Mouse (Mus musculus): ENCODE results near the gene Tgfbrap1. TPM values are rescaled to one million over a fixed set of nuclear protein-coding genes. Genes with fewer than 3 reads are reported as not detected.

The Tgfbrap1 gene
- polyA plus RNA-seq, 1 experiment from 2014 or later: 8.4 TPM

GRCm38 (mm10) chr1:43120950-43121349 is 22.5 kb upstream of the Tgfbrap1 start:
- WGBS: 96% methylated on average over 5 of the region's 5 CpGs
- H3K36me3 ChIP-seq (ENCODE audit: insufficient read depth, low read length): peaks cover 13% of the 10 kb centered on the region; the same call in 1 of the 2 replicates

GRCm38 (mm10) chr1:43117435-43117834 is 19.0 kb upstream of the Tgfbrap1 start:
- Histone ChIP-seq H3K36me3 (ENCODE audit: insufficient read depth, low read length) (peaks cover 24% of the 10 kb centered on the region; the same call in 1 of the 2 replicates), H3K4me2 (replicated peaks; ENCODE audit: low read depth, low read length) (no peak overlapping the region), H3K4me3 (ENCODE audit: low read depth, low read length) (no peak overlapping the region), H3K27me3 (replicated peaks; ENCODE audit: insufficient read depth, low read length) (no peaks in the 10 kb centered on the region), H3K4me1 (ENCODE audit: insufficient read depth, low read depth, low read length) (no peaks in the 10 kb centered on the region), H3K9ac (replicated peaks; ENCODE audit: low read depth) (no peak overlapping the region), H3K9me3 (ENCODE audit: low read length) (no peaks in the 10 kb centered on the region), H3K27ac (ENCODE audit: low read length) (no peak overlapping the region)
- DNase-seq (ENCODE audit: low spot score) (no peak), ATAC-seq (no peak)
- TF ChIP-seq CTCF (IDR thresholded peaks at IDR 0.05): no peak
- TF ChIP-seq EP300 (IDR thresholded peaks at IDR 0.05): no peak
- 94% methylated on average over 8 of the region's 8 CpGs for WGBS

More at GRCm38 (mm10) chr1:43120950-43121349, 22.5 kb upstream of the Tgfbrap1 start:
- no peak overlapping the region for H3K4me2 ChIP-seq (replicated peaks; ENCODE audit: low read depth, low read length)
- no peaks in the 10 kb centered on the region for H3K27me3 ChIP-seq (replicated peaks; ENCODE audit: insufficient read depth, low read length)
- H3K27ac ChIP-seq (ENCODE audit: low read length): no peak overlapping the region
- no peak overlapping the region for H3K9ac ChIP-seq (replicated peaks; ENCODE audit: low read depth)
- TF ChIP-seq CTCF (IDR thresholded peaks at IDR 0.05) (no peak), EP300 (IDR thresholded peaks at IDR 0.05) (no peak)
- DNase-seq (ENCODE audit: low spot score): no peak
- no peaks in the 10 kb centered on the region for H3K4me1 ChIP-seq (ENCODE audit: insufficient read depth, low read depth, low read length)
- no peak for ATAC-seq
- H3K9me3 ChIP-seq (ENCODE audit: low read length): no peaks in the 10 kb centered on the region
- no peak overlapping the region for H3K4me3 ChIP-seq (ENCODE audit: low read depth, low read length)

- 70% methylated on average over 2 of the region's 2 CpGs for WGBS
- DNase-seq (ENCODE audit: low spot score) (peak; percentile 78), ATAC-seq (peak; percentile 31; the same call in 1 of the 2 replicates)
- peaks cover 28% of the 10 kb centered on the region; the same call in 1 of the 2 replicates for H3K36me3 ChIP-seq (ENCODE audit: insufficient read depth, low read length)
- H3K27ac ChIP-seq (ENCODE audit: low read length): no peak overlapping the region
- H3K4me2 ChIP-seq (replicated peaks; ENCODE audit: low read depth, low read length): no peak overlapping the region
- H3K4me1 ChIP-seq (ENCODE audit: insufficient read depth, low read depth, low read length): no peaks in the 10 kb centered on the region
- TF ChIP-seq CTCF (IDR thresholded peaks at IDR 0.05): peak; percentile 79
- TF ChIP-seq EP300 (IDR thresholded peaks at IDR 0.05): no peak
- H3K4me3 ChIP-seq (ENCODE audit: low read depth, low read length): no peak overlapping the region
- H3K27me3 ChIP-seq (replicated peaks; ENCODE audit: insufficient read depth, low read length): no peaks in the 10 kb centered on the region
- H3K9me3 ChIP-seq (ENCODE audit: low read length): no peaks in the 10 kb centered on the region
- no peak overlapping the region for H3K9ac ChIP-seq (replicated peaks; ENCODE audit: low read depth)
Measured at GRCm38 (mm10) chr1:43112882-43113281, 14.4 kb upstream of the Tgfbrap1 start.

GRCm38 (mm10) chr1:43110556-43110955 is 12.1 kb upstream of the Tgfbrap1 start:
- 46% methylated on average over 4 of the region's 4 CpGs for WGBS
- DNase-seq (ENCODE audit: low spot score) (peak; percentile 88), ATAC-seq (peak; percentile 62)
- peak; percentile 89 for TF ChIP-seq CTCF (IDR thresholded peaks at IDR 0.05)
- TF ChIP-seq EP300 (IDR thresholded peaks at IDR 0.05): no peak
- Histone ChIP-seq H3K27me3 (replicated peaks; ENCODE audit: insufficient read depth, low read length) (no peaks in the 10 kb centered on the region), H3K9me3 (ENCODE audit: low read length) (no peaks in the 10 kb centered on the region), H3K9ac (replicated peaks; ENCODE audit: low read depth) (no peak overlapping the region), H3K4me2 (replicated peaks; ENCODE audit: low read depth, low read length) (no peak overlapping the region), H3K4me1 (ENCODE audit: insufficient read depth, low read depth, low read length) (no peaks in the 10 kb centered on the region), H3K4me3 (ENCODE audit: low read depth, low read length) (no peak overlapping the region), H3K27ac (ENCODE audit: low read length) (no peak overlapping the region), H3K36me3 (ENCODE audit: insufficient read depth, low read length) (peaks cover 25% of the 10 kb centered on the region; the same call in 1 of the 2 replicates)

- Histone ChIP-seq H3K36me3 (ENCODE audit: insufficient read depth, low read length) (peaks cover 20% of the 10 kb centered on the region; the same call in 1 of the 2 replicates), H3K4me3 (ENCODE audit: low read depth, low read length) (no peak overlapping the region), H3K9ac (replicated peaks; ENCODE audit: low read depth) (no peak overlapping the region), H3K4me2 (replicated peaks; ENCODE audit: low read depth, low read length) (no peak overlapping the region), H3K27ac (ENCODE audit: low read length) (no peak overlapping the region), H3K4me1 (ENCODE audit: insufficient read depth, low read depth, low read length) (no peaks in the 10 kb centered on the region), H3K9me3 (ENCODE audit: low read length) (no peaks in the 10 kb centered on the region), H3K27me3 (replicated peaks; ENCODE audit: insufficient read depth, low read length) (no peaks in the 10 kb centered on the region)
- peak; percentile 83 for ATAC-seq
- TF ChIP-seq CTCF (IDR thresholded peaks at IDR 0.05): no peak
- TF ChIP-seq EP300 (IDR thresholded peaks at IDR 0.05): no peak
- WGBS: 59% methylated on average over 2 of the region's 2 CpGs
- DNase-seq (ENCODE audit: low spot score): peak; percentile 65
Measured at GRCm38 (mm10) chr1:43108729-43109128, 10.3 kb upstream of the Tgfbrap1 start.

GRCm38 (mm10) chr1:43094206-43094605 is 4.2 kb downstream of the Tgfbrap1 start:
- Histone ChIP-seq H3K9me3 (ENCODE audit: low read length) (no peaks in the 10 kb centered on the region), H3K4me1 (ENCODE audit: insufficient read depth, low read depth, low read length) (peaks cover 8% of the 10 kb centered on the region; the same call in 1 of the 2 replicates), H3K27me3 (replicated peaks; ENCODE audit: insufficient read depth, low read length) (no peaks in the 10 kb centered on the region), H3K9ac (replicated peaks; ENCODE audit: low read depth) (no peak overlapping the region), H3K4me3 (ENCODE audit: low read depth, low read length) (no peak overlapping the region), H3K36me3 (ENCODE audit: insufficient read depth, low read length) (no peaks in the 10 kb centered on the region), H3K27ac (ENCODE audit: low read length) (no peak overlapping the region), H3K4me2 (replicated peaks; ENCODE audit: low read depth, low read length) (no peak overlapping the region)
- WGBS: 97% methylated on average over 2 of the region's 2 CpGs
- no peak for DNase-seq (ENCODE audit: low spot score)
- TF ChIP-seq EP300 (IDR thresholded peaks at IDR 0.05) (no peak), CTCF (IDR thresholded peaks at IDR 0.05) (no peak)
- no peak for ATAC-seq
